Mouse (Mus musculus): ENCODE measurements around the gene Acvr1b. TPM values are rescaled to one million over a fixed set of nuclear protein-coding genes. Genes with fewer than 3 reads are reported as not detected.

The Acvr1b gene
- total RNA-seq, 1 experiment from 2014 or later, result 25.5 TPM

GRCm38 (mm10) chr15:101187907-101188306 lies 14.0 kb downstream of the Acvr1b start:
- ATAC-seq (replicated peaks in 1 of 2; ENCODE audit: insufficient read depth in 1 of 2, low FRiP score in 2 of 2, low TSS enrichment in 1 of 2, low read depth in 1 of 2, poor library complexity in 2 of 2, severe bottlenecking in 2 of 2), result peak in 1 of 2 experiments; percentile 37; a peak in 2 of 4 replicates

DNA sequence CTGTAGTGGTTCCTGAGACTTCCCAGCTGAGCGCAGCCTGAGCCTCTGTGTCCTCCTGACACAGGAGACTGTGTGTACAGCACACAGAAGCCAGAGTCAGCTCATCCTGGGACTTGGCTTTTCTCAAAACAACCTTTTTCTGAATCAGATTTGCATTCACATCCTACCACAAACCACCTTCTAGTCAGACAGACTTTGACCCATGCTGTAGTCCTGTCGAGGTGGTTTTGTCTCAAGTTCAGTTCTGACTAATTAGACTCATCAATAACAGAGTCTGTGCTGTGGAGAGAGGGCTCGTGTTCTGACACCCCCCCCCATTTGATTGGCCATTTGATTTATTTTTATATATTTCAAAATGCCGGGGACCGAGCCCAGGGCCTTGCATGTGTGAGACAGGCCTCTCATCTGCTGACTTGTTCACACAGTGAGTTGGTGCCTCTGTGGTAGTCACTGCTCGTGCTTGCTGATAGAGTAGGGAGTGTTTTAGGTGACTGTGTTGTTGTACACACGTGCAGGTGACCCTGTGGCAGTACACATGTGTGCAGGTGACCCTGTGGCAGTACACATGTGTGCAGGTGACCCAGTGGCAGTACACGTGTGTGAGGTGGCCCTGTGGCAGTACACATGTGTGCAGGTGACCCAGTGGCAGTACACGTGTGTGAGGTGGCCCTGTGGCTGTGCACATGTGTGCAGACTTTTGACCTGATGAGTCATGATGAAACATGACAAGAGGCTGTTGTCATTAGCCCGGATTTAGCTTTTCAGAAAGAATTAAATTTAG lies 16.3 kb downstream of the Acvr1b start:
- no peak for ATAC-seq (replicated peaks in 1 of 2; ENCODE audit: insufficient read depth in 1 of 2, low FRiP score in 2 of 2, low TSS enrichment in 1 of 2, low read depth in 1 of 2, poor library complexity in 2 of 2, severe bottlenecking in 2 of 2)

DNA sequence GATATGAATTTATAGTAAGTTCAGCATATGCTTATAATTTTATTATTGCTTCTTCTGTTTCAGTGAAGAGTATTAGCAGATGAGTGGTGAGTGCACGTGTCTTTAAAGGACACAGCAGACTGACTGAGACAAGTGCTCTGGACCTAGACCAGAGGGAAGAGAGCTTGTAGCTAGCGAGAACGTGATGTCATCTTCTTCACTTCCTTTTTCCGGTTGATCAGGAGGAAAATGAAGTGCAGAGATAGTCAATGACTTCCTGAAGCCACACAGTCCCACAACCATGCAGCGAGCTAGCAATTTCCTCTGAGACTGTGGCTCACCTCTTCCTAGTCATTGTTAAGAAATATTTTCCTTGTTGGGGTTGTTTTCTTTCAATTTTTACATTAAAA lies 16.9 kb downstream of the Acvr1b start:
- ATAC-seq (replicated peaks in 1 of 2; ENCODE audit: insufficient read depth in 1 of 2, low FRiP score in 2 of 2, low TSS enrichment in 1 of 2, low read depth in 1 of 2, poor library complexity in 2 of 2, severe bottlenecking in 2 of 2), result no peak; a peak in 1 of 4 replicates

DNA sequence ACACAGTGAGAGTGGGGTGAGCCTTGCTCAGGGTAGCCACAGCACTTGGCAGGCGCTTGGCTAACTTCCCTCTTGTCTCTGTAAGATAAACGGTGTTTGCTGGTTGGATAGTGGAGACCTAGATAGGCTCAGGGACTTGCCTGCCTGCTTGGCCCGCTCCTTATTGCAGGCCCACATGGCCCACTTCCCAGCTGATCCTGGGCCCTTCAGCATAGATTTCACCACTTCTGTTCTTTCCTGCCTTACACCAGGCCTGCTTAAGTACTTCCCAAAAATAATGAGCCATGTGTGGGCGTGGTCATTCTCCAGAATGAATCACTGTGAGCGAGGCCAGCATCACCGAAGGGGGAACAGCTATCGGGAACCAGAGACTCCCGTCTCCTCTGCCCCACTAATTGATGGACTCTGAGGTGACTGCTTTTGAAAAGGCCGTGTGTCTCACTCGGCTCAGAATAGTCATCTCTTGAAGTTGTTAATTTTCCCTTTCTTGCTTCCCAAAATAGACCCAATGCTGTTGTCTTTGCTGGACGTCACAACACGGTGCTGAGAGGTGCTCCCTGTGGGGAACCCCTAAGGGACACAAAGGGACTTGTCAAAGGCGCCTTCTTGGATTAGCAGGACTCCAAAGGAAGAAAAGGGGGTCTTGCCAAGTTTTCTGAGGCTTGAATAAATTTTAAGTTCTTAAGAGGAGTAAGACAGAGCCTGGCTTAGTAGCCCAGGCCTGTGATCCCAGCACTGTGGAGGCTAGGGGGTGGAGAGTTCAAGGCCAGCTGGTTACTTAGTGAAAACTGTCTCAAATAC lies 17.8 kb downstream of the Acvr1b start:
- peak; percentile 18 to 23; a peak in 1 of 4 replicates for ATAC-seq (replicated peaks in 1 of 2; ENCODE audit: insufficient read depth in 1 of 2, low FRiP score in 2 of 2, low TSS enrichment in 1 of 2, low read depth in 1 of 2, poor library complexity in 2 of 2, severe bottlenecking in 2 of 2)

GRCm38 (mm10) chr15:101192260-101192640 lies 18.4 kb downstream of the Acvr1b start:
- ATAC-seq (replicated peaks in 1 of 2; ENCODE audit: insufficient read depth in 1 of 2, low FRiP score in 2 of 2, low TSS enrichment in 1 of 2, low read depth in 1 of 2, poor library complexity in 2 of 2, severe bottlenecking in 2 of 2), result no peak

DNA sequence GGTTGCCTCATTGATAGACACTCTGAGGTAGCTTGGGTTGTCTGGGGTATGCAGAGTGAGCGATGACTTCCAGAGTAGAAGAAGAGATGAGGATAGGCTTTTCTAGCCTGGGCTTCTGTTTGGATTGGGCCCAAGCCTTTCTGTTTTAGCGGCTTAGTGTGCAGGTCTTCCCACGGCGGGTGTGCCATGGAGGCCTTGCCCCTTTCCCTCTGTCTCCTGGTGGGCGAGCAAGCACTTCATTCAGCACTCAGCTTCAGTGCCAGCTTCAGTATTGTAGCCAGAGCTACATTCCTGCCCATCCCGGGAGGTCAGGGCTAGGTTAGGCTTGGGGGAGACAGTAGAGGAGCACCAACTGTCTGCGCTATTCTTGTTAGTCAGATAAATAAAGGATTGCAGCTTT lies 18.8 kb downstream of the Acvr1b start:
- no peak for ATAC-seq (replicated peaks in 1 of 2; ENCODE audit: insufficient read depth in 1 of 2, low FRiP score in 2 of 2, low TSS enrichment in 1 of 2, low read depth in 1 of 2, poor library complexity in 2 of 2, severe bottlenecking in 2 of 2)

GRCm38 (mm10) chr15:101193971-101194370 lies 20.1 kb downstream of the Acvr1b start:
- ATAC-seq (replicated peaks in 1 of 2; ENCODE audit: insufficient read depth in 1 of 2, low FRiP score in 2 of 2, low TSS enrichment in 1 of 2, low read depth in 1 of 2, poor library complexity in 2 of 2, severe bottlenecking in 2 of 2), result no peak

GRCm38 (mm10) chr15:101194951-101195823 lies 21.3 kb downstream of the Acvr1b start:
- ATAC-seq (replicated peaks in 1 of 2; ENCODE audit: insufficient read depth in 1 of 2, low FRiP score in 2 of 2, low TSS enrichment in 1 of 2, low read depth in 1 of 2, poor library complexity in 2 of 2, severe bottlenecking in 2 of 2), result peak in 1 of 2 experiments; percentile 27; a peak in 1 of 4 replicates

- no peak for ATAC-seq (replicated peaks in 1 of 2; ENCODE audit: insufficient read depth in 1 of 2, low FRiP score in 2 of 2, low TSS enrichment in 1 of 2, low read depth in 1 of 2, poor library complexity in 2 of 2, severe bottlenecking in 2 of 2)
These were observed 22.4 kb downstream of the Acvr1b start for GRCm38 (mm10) chr15:101196079-101196795.

DNA sequence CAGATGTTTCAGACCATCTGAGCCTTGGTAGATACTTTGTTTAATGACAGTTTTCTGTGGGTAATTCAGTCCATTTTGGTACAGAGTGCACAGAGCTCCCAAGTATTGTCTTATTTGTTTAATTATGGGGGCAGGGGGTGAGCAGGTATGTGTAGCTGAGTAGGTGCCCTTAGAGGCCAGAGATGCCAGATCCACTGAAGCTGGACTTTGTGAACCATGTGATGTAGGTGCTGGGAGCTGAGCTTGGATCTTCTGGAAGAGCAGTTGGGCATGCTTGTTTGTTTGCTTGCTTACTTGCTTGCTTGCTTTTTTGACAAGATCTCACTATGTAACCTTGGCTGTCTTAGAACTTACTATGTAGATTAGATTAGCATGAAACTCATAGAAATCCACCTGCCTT lies 23.1 kb downstream of the Acvr1b start:
- no peak for ATAC-seq (replicated peaks in 1 of 2; ENCODE audit: insufficient read depth in 1 of 2, low FRiP score in 2 of 2, low TSS enrichment in 1 of 2, low read depth in 1 of 2, poor library complexity in 2 of 2, severe bottlenecking in 2 of 2)

GRCm38 (mm10) chr15:101197497-101198179 lies 23.8 kb downstream of the Acvr1b start:
- ATAC-seq (replicated peaks in 1 of 2; ENCODE audit: insufficient read depth in 1 of 2, low FRiP score in 2 of 2, low TSS enrichment in 1 of 2, low read depth in 1 of 2, poor library complexity in 2 of 2, severe bottlenecking in 2 of 2), result no peak

GRCm38 (mm10) chr15:101198218-101198617 lies 24.4 kb downstream of the Acvr1b start:
- peak; percentile 83 to 92 for ATAC-seq (replicated peaks in 1 of 2; ENCODE audit: insufficient read depth in 1 of 2, low FRiP score in 2 of 2, low TSS enrichment in 1 of 2, low read depth in 1 of 2, poor library complexity in 2 of 2, severe bottlenecking in 2 of 2)

- ATAC-seq (replicated peaks in 1 of 2; ENCODE audit: insufficient read depth in 1 of 2, low FRiP score in 2 of 2, low TSS enrichment in 1 of 2, low read depth in 1 of 2, poor library complexity in 2 of 2, severe bottlenecking in 2 of 2), result no peak
These were observed 25.0 kb downstream of the Acvr1b start for GRCm38 (mm10) chr15:101198850-101199249.

GRCm38 (mm10) chr15:101200777-101201295 lies 27.0 kb downstream of the Acvr1b start:
- ATAC-seq (replicated peaks in 1 of 2; ENCODE audit: insufficient read depth in 1 of 2, low FRiP score in 2 of 2, low TSS enrichment in 1 of 2, low read depth in 1 of 2, poor library complexity in 2 of 2, severe bottlenecking in 2 of 2), result no peak

DNA sequence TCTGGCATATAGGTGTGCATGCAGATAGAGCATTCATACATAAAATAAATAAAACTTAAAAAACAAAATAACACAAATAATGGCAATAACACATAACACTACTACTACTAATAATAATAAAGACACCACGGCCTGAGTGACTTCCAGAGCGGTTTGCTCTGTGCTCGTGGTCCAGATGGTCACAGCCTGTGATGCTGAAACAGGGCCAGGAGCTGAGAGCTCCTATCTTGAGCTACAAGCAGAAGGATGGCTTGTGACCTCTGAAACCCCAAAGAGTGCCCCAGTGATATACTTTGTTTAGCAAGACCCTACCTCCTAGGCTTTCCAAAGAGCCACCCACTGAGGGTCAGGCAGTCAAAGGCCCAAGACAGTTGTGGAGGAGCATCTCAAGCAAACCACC lies 27.5 kb downstream of the Acvr1b start:
- ATAC-seq (replicated peaks in 1 of 2; ENCODE audit: insufficient read depth in 1 of 2, low FRiP score in 2 of 2, low TSS enrichment in 1 of 2, low read depth in 1 of 2, poor library complexity in 2 of 2, severe bottlenecking in 2 of 2), result no peak

DNA sequence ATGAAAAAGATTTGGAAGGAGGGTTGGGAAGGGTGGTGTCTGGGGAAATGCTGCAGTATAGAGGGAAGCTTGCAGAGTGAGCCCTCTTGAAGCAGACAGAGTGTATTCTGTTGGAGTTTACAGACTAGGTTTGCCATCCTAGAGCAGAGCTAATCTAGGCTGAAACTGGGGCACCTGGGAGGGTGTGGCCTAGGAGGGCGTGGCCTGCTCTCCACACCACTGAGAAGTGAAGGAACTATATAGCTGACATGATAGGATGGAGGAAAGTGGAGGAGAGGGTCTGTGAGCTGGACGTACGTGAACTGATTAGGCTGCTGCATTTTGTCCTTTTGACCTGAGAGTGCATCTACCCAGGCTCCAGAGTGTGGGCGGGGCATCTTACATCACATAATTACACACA lies 29.8 kb downstream of the Acvr1b start:
- no peak for ATAC-seq (replicated peaks in 1 of 2; ENCODE audit: insufficient read depth in 1 of 2, low FRiP score in 2 of 2, low TSS enrichment in 1 of 2, low read depth in 1 of 2, poor library complexity in 2 of 2, severe bottlenecking in 2 of 2)

All from hematopoietic stem cell, adult 5-6 weeks (primary cell).